Mouse (Mus musculus) kidney, adult 2 months (tissue): Measurements from ENCODE around the gene Ptpdc1. TPM values are rescaled to one million over a fixed set of nuclear protein-coding genes. Genes with fewer than 3 reads are reported as not detected.

Experiments
- DNase-seq: peaks from one replicate; pipeline ENCODE4 v3.0.0; 2021
- H3K27ac ChIP-seq: fragments of 200-500 bp; 2 replicates; pipeline ENCODE4 v1.5.1; 2012; ENCODE audit warnings: low read depth, low read length, control low read depth, inconsistent platforms; ENCODE audit not compliant: insufficient read depth
- H3K27me3 ChIP-seq: fragments of 200-500 bp; replicated peaks from 2 replicates; pipeline ENCODE4 v1.6.1; 2012; ENCODE audit warnings: mild to moderate bottlenecking, moderate library complexity, low read length, inconsistent platforms; ENCODE audit not compliant: control insufficient read depth, insufficient read depth
- H3K36me3 ChIP-seq: fragments of 200-500 bp; 2 replicates; pipeline ENCODE4 v1.6.1; 2012; ENCODE audit warnings: mild to moderate bottlenecking, moderate library complexity, low read length, inconsistent platforms; ENCODE audit not compliant: control insufficient read depth, insufficient read depth
- H3K4me1 ChIP-seq: fragments of 200-500 bp; 2 replicates; pipeline ENCODE4 v1.6.1; 2011; ENCODE audit warnings: low read length; ENCODE audit not compliant: control insufficient read depth, insufficient read depth
- H3K4me3 ChIP-seq: fragments of 200-500 bp; 2 replicates; pipeline ENCODE4 v1.5.1; 2011; ENCODE audit warnings: mild to moderate bottlenecking, low read depth, low read length, control low read depth; ENCODE audit not compliant: insufficient read depth
- CTCF ChIP-seq: fragments of 200-500 bp; conservative IDR thresholded peaks from 2 replicates; pipeline ENCODE4 v1.5.1; 2011; ENCODE audit warnings: low read depth, mild to moderate bottlenecking, control low read depth, low read length, moderate library complexity, mixed read lengths; ENCODE audit not compliant: insufficient read depth, insufficient read length
- POLR2A ChIP-seq: fragments of 200-500 bp; IDR thresholded peaks from one replicate; pipeline ENCODE4 v1.6.1; 2011; ENCODE audit warnings: low read depth, low read length, control low read depth
- WGBS: fragments of 180-500 bp; shearing (Covaris S2); methylation state at CpG from one replicate; pipeline ENCODE4 v1.1.7; 2018; 5-methylcytosine and 5-hydroxymethylcytosine counted together
- polyA plus RNA-seq: library from polyadenylated mRNA; depleted of rRNA; stranded (reverse); fragments of >200 nt; gene quantifications from 2 replicates; pipeline ENCODE4 v1.2.3, GENCODE M21; 2012

The Ptpdc1 gene
- polyA plus RNA-seq, 1 experiment, result 8.5 TPM

DNA sequence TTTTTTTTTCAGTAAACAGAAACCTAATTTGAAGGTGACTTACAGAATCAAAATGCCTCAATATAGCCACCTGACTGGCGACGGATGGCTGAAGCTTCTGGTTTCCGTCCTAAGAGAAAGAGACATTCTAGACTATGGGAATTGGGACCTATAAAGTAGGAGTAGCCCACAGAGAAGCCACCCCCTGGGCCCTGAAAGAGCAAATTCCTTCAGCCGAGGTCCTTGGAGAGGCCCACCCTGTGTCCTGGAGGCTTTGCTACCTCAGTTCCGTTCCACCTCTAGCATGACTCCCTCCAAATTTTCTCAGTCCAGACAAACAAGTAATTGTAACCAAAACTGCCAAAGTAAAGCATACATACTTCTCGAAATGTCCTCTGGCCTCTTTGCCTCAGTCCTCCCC, 77.8 kb downstream of the Ptpdc1 start:
- no peak for DNase-seq
- no peak overlapping the region for H3K4me3 ChIP-seq
- no peaks in the 10 kb centered on the region for H3K27me3 ChIP-seq
- TF ChIP-seq POLR2A (no peak), CTCF (no peak)
- peaks cover 4% of the 10 kb centered on the region; the same call in 1 of the 2 replicates for H3K4me1 ChIP-seq
- no peaks in the 10 kb centered on the region for H3K36me3 ChIP-seq
- WGBS, result 94% methylated on average over 6 of the region's 6 CpGs
- H3K27ac ChIP-seq, result no peak overlapping the region

DNA sequence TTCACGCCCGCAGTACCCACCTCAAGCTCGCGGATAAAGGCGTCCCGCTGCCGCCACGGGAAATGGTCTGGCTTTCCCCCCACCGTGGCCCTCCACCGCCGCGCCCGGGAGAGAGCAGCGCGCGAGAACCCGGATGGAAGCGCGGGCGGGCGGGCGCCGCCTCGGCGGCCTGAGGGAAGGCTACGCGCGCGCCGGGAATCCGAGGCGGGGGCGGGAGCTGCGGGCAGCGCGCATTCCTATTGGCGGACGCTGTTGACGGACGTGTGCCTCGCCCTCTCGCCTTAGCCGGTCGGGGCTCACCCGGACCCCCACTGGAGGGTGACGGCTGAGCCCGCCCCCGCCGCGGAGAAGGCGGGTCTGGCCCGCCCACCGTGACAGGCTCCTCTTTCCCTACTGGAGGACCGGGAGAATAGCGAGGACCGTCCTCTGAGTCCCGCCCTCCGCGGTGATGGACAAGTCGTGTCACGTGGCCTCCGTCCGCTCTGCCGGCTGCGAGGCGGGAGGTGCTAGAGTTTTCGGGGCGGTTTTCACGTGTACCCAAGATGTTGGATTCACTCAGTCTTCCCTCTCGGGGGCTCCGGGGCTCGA, 79.0 kb downstream of the Ptpdc1 start:
- H3K36me3 ChIP-seq, result no peaks in the 10 kb centered on the region
- DNase-seq, result peak; percentile 100
- H3K27me3 ChIP-seq, result no peaks in the 10 kb centered on the region
- peaks cover 4% of the 10 kb centered on the region; the same call in 1 of the 2 replicates for H3K4me1 ChIP-seq
- peak overlapping the region; percentile 99 for H3K27ac ChIP-seq
- peak overlapping the region; percentile 80 for H3K4me3 ChIP-seq
- WGBS, result under 1% methylated on average over 69 of the region's 72 CpGs
- TF ChIP-seq CTCF (no peak), POLR2A (peak; percentile 52)

DNA sequence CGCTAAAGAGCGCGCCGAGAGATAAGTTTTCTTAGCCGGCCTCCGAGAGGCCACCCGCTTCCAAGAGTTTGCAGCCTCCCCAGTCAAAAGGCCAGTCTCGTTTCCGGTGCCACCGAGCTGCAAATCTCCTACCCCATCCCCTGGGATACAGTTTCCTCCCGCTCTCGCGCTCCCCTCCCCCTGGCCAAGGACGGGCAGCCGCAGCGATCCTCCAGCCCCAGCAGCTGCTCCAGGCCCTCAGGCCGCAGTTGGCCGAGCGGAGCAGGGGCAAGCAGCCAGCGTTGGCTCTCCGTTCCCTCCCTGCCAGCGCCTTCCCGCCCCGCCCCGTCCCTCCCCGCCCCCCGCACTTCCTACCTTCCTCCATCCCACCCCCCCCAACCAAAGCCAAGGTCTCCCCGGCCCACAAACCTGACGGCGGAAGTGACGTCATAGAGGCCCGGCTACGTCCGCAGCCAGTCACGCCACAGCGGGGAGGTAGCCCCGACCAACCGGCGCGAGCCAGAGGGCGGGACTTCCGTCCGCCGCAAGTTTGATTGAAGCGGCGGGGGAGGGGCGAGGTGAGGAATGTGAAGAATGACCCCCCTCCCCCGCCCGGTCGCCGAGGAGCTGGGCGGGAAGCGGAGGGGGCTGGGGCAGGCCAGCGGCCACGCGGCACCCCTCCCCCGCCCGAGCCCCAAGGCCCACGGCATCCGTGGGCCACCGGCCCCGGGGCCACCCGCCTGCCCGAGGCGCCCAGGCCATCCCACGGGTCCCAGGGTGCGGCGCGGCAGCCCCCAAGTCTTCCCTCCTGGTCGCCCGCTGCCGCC, 79.8 kb downstream of the Ptpdc1 start:
- H3K4me1 ChIP-seq, result peaks cover 10% of the 10 kb centered on the region
- WGBS, result under 1% methylated on average over 71 of the region's 72 CpGs
- no peak for TF ChIP-seq POLR2A
- TF ChIP-seq CTCF, result no peak

GRCm38 (mm10) chr13:48544867-48545266, 80.6 kb downstream of the Ptpdc1 start:
- DNase-seq, result no peak
- no peak for TF ChIP-seq CTCF
- no peak for TF ChIP-seq POLR2A
- Histone ChIP-seq H3K36me3 (no peaks in the 10 kb centered on the region), H3K4me3 (peak overlapping the region; percentile 69), H3K4me1 (peaks cover 17% of the 10 kb centered on the region), H3K27me3 (no peaks in the 10 kb centered on the region), H3K27ac (peak overlapping the region; percentile 85; the same call in 1 of the 2 replicates)
- WGBS, result 17% methylated on average over 4 of the region's 4 CpGs

More for the DNA sequence above, 79.8 kb downstream of the Ptpdc1 start:
- H3K36me3 ChIP-seq, result no peaks in the 10 kb centered on the region
- H3K4me3 ChIP-seq, result peak overlapping the region; percentile 80
- peak overlapping the region; percentile 99 for H3K27ac ChIP-seq
- peak; percentile 99 for DNase-seq
- no peaks in the 10 kb centered on the region for H3K27me3 ChIP-seq

DNA sequence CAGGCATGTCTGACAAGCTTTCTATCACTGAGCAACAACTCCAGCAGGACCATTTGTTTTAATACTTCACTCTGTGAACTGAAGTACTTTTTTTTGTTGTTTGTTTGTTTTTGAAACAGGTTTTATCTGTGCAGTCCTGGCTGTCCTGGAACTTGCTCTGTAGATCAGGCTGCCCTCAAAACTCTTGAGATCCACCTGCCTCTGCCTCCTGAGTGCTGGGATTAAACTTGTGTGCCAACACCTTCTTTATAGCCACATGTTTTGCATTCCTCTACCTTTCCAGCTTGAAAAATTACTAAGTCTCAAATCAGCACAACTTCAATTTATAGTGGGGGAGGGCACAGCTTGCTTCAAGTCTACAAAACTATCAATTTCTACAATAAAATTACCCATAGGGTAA, 81.1 kb downstream of the Ptpdc1 start:
- Histone ChIP-seq H3K27me3 (no peaks in the 10 kb centered on the region), H3K4me3 (0 out of 2 replicates have a peak overlapping the region, but pooled peaks have one; percentile 15), H3K4me1 (peaks cover 21% of the 10 kb centered on the region), H3K27ac (no peak overlapping the region), H3K36me3 (no peaks in the 10 kb centered on the region)
- no peak for DNase-seq
- TF ChIP-seq POLR2A (no peak), CTCF (no peak)

GRCm38 (mm10) chr13:48540488-48540887, 85.0 kb downstream of the Ptpdc1 start:
- peaks cover 27% of the 10 kb centered on the region for H3K4me1 ChIP-seq
- TF ChIP-seq CTCF, result no peak
- no peak for TF ChIP-seq POLR2A
- no peak overlapping the region for H3K4me3 ChIP-seq
- DNase-seq, result no peak
- peaks cover 2% of the 10 kb centered on the region for H3K36me3 ChIP-seq
- H3K27me3 ChIP-seq, result no peaks in the 10 kb centered on the region
- WGBS, result 5% methylated on average over 1 of the region's 1 CpGs
- no peak overlapping the region for H3K27ac ChIP-seq

DNA sequence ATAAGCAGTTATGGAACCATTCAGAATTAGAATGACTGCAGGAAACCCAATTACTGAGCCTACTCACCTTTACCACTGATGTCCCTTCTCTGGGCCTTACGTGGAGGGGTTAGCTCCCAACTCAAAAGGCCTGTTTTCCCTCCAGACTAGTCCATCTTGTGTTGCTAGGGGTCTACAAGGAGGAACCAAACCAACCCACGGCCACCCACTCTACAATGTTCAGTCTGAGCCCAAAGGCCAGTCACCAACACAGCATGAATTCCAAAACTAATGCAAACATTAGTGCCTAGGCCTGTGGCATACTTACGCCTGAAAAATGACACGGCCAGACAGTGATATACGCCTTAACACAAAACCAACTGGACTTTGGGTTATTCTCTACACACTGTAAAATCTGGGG, 92.0 kb downstream of the Ptpdc1 start:
- no peak for DNase-seq
- Histone ChIP-seq H3K27ac (no peak overlapping the region), H3K27me3 (no peaks in the 10 kb centered on the region), H3K4me3 (no peak overlapping the region), H3K36me3 (peaks cover 2% of the 10 kb centered on the region), H3K4me1 (no peaks in the 10 kb centered on the region)
- 86% methylated on average over 5 of the region's 5 CpGs for WGBS
- no peak for TF ChIP-seq POLR2A
- TF ChIP-seq CTCF, result no peak
